Mouse (Mus musculus) kidney, postnatal 36 days (tissue): ENCODE data around the gene Rln3.

Experiments used
- DNase-seq, 2 experiments: peaks; one replicate each; pipeline ENCODE4 v3.0.0; 2021 to 2022; ENCODE audit warnings: mixed read lengths in 2 of 2

Rln3 gene

DNA sequence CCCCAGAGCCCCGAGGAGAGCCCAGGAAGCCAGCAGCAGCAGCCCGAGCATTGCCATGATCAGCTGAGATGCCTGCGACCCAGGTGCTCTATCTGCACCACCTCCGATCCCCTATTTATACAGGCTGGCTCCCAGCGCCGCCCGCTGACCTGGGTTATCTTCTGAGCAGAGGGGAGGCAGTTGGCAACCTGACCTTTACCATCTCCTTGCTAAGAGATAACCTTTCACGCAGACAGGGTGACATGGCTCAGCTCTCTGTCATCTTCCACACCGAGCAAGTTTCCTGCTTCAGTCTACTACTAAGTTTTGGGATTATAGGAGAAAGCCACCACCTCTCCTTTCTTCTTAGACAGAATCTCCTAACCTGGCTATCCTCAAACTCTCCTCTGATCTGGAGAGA is at the start of gene Rln3:
TSS of gene Rln3 (minus strand) at position 101 of the 400 bp plus-strand sequence.
- DNase-seq, result no peak

DNA sequence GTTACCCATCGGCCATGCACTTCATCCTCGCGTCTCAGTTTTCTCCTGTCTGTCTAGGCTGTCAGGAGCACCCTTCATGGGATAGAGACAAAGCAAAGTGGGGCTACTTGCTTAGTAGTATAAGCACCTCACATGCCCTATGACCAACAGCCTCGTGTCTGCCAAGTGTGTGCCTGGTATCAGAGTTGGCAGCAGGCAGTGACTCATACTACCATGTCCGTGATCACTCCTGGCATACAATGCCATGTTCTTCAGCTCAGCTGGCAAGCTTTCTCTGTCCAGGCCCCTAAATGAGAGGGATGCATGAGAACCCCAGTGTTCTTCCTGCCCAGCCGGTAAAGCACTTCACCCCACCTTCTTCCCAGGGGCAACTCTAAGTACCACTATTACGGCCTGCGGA is 45.8 kb upstream of the Rln3 start:
- no peak for DNase-seq

DNA sequence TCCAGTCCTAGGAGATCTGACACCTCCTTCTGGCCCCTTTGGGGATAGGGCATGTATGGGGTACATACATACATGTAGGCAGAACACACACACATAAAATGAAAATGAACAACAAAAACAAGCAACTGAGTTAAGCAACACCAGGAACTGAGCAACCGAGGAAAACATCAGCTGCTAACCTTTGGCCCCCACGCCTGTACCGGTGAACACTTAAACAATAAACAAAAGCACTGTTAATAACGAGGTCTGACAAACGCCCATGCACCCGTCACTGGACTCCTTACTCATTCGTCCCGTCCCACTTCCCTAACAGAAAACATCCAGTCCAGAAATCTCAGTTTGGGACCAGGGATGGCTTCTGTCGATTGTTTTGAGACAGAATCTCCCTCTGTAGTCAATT is 44.5 kb upstream of the Rln3 start:
- DNase-seq, result no peak

DNA sequence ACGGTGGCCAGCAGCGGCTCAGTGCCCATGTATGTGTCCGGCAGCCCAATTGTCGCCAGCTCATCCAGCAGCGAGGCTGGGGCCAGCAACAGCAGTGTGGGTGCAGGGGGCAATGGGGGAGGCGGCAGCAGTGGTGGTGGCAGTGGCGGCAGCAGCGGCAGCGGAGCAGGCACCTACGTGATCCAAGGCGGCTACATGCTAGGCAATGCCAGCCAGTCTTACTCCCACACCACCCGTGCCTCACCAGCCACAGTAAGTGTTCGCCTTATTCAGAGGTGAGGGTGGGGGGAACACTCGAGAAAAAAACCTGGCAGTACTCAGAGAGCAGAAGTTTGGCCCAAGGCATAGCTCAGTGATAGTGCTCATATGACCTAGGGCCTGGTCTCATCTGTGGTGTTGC is 43.0 kb upstream of the Rln3 start:
- no peak for DNase-seq

DNA sequence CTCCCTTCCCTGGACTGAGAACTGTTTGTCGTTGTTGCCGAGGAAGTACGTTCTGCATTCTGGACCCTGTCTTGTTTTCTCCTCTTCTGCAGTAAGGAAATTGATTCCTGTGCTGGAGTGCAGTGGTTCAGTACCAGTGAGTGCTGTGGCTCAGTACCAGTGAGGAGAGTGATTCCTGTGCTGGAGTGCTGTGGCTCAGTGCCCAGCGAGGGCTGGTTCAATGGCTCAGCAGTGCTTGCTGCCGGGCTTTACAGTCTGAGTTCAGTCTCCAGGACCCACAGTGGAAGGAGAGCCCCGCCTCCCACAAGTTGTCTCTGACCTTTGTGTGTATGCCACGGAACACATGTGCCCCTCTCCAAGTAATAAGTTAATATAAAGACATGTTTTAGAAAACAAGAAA is 42.4 kb upstream of the Rln3 start:
- DNase-seq, result peak; percentile 61 to 73

DNA sequence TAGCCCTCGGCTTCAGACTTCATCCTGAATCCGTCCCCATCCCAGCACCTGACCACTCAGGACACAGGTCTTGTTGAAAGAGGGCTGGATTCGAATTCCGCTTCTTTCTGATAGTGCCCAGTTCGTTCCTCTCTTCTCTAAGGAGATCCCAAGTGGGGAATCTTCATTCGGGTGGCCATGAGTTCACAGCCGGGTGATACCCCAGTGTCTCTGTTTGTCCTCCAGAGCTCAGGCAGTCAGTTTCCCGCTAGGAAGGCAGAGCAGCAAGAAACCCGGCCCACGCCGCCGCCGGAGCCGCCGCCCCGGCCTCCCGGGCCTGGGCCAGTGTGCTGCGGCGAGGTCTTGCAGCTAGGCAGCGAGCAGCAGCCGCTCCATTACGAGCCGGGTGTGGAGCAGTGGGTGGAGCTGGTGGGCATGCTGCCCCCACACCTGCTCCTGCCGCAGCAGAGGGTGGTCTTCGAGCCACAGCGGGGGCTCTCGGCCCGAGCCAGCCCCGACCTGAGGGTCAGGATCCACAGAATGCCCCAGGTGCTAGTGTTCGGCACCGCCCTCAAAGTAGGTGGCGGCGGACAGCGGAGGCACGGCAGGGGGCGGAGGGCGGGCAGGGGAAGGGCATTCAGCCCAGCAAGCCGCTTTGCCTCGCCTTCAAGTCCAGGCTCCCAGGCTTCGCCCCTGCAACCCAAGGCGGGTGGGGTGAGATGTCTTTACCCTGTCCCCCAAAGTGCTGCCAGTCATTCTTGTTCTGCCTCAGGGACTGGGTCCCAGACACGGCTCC is 39.7 kb upstream of the Rln3 start:
- DNase-seq, result peak; percentile 45 to 71

DNA sequence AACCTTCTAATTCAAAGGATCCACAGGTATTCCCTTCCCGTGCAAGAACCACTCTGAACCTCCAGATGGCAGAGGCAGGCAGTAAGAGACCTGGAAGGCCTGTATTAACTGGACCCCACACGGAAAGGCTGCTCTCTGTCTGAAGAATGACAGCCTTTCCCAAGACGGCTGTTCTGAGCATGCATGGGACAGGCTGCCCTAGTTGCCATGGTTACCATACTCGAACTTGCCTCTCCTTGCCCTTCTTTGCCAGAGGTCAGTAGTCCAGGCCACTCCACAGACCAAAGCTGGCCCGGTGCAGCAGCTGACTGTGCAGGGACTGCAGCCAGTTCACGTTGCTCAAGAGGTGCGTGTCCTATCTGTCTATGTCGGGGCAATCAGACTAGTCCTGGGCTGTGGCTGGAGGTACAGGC is 39.0 kb upstream of the Rln3 start:
- DNase-seq, result peak; percentile 82 to 92

DNA sequence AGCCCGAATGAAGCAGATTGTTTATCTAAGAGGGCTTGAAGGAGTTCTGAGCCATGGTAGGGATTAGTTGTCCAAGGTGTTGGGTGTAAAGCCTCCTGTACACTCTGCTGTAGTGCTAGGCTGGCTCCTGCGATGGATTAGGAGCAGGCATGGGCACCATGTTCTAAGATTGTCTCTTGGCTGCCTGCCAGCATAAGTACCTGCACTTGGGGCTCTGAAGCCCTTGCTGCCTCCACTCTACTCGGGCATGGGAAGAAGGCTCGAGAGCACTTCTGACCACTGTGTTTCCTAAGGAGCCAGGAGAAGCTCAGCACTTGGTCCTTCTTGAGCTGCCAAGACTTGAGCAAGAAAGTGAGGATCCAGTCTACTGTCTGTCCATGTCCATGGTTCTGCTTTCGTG is 34.4 kb upstream of the Rln3 start:
- DNase-seq, result no peak

DNA sequence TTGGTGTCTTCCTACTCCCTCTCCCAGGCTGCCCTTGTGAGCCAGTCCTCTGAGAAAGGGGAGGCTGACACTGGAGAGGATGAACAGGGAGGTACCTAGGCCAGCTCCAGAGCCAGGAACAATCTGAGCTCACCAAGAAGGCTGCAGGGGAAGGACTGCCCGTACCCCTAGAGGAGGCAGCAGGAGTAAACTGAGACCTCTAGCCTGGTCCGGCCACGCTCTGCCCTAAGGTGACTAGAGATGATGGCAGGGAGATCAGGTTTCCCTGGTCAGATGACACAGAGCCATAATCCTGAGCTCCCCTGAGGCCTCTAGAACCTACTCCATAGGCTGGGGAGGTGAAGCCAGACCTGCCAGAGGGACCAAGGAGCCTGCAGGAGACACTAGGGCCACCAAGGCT is 32.0 kb upstream of the Rln3 start:
- DNase-seq, result no peak

DNA sequence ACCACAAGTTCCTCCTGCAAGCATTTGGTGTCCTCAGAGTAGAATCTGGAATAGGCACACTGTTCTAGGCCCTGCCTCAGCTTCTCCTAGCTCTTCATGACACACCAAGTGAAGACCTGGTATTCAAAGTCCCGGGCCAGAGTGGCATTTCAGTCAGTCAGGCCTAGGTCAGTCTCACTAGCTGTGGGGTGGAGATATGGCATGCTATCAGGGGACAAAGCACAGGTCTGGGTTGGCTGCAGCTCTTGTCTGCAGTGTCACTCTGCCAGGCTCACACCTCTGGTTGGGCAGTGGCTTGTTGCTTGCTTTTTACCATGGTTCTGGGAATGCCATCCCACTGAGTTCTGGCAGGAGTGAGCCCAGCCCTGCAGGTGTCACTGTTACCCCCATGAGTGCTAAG is 31.6 kb upstream of the Rln3 start:
- no peak for DNase-seq

DNA sequence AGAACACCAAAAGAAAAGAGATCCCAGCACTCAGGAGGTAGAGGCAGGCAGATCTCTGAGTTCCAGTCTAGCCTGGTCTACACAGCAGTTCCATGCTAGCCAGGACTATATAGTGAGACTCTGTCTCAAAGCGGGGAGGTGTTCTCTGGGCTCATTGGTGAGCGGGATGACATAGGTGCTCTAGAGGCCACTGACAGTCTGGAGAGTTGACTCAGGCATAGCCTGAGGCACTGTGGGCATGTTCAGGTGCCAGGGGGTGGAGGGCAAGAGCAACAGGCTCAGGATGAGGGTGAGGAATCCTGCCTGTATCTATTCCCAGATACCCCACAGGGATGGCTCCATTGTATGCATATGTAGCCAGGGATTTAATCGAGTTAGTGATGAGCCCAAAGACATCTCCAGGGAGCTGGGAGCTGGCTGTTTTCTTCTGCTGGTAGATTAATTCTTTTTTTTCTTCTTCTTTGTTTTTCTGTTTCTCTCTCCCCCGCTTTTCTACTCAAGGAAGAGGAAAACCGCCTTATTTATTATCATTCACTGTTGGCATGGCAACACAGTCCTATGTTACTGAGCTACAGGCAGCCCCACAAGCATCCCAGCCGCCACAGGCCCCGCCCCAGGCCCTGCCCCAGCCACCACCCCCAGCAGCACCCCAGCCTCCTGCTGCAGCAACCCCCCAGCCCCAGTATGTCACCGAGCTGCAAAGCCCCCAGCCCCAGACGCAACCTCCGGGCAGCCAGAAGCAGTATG is 28.6 kb upstream of the Rln3 start:
- no peak for DNase-seq

DNA sequence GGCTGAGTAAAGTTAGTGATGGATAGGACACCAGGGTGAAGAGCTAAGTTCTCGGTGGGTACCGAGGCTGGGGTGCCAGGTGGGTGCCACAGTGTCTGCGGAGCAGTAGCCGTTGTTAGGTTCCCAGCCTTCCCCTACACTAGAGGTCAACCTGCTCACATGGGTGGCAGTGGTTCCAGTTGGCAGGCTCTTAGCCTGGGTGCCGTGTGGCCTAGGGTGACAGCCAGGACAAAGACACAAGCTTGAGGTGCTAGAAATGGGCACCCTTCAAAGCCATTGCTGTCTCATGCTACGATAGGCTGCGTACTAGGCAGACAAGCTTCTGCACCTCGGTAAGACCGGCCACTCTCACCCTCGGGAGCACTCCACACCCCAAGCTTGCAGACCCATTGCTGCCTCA is 27.5 kb upstream of the Rln3 start:
- no peak for DNase-seq

DNA sequence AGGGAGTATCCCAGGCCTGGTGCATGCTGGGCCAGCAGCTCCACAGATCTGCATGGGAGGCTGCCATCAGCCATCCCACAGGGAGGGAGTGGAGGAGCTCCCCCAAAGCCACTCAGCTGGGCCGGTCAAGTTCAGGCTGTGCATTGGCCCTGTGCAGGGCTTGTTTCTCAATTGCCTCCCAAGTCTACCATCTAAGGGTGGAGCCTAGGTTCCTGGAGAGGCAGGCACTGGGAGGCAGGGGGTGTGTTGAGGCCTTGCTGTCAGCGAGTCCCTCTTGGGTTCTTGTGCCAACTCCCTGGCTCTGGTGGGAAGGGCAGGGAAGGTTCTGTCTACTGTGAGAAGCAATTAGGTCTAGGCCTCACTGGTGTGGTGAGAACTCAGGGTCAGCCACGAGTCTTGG is 27.1 kb upstream of the Rln3 start:
- DNase-seq, result no peak

DNA sequence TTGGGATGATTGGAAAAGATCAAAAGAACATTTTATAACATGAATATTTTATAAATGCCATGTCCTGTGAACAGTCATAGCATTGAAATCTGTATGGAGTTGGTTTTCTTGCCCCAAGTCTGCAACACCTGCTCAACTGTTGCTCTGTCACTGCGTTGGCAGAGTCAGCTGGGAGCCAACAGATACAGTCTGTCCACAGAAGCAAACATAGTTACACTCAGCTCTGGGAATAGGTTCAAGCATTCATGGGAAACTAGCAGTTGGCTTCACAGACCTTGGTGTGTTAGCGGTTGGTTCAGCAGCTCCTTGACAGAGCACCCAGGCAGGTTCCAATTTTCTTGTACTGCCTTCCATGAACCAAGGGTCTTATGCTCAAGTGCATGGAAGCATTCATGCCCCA is 25.9 kb upstream of the Rln3 start:
- no peak for DNase-seq

DNA sequence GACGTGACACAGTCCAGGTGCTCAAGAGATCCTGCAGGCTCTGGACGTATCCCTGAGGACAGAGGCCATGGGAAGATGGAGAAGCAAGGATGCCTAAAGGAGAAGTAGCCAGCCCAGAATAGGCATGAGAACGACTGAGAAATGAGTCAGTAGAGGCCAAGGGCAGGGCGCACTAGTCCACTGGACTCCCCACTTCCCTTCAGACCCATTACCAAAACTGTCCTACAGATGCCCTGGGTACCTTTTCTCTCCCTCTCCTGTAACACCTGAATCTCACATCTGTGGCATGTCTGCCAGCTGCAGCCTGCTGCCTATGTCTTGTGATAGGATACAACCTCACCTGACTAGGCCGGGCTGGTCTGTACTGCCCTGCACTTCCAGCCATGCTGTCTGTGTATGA is 25.4 kb upstream of the Rln3 start:
- no peak for DNase-seq

DNA sequence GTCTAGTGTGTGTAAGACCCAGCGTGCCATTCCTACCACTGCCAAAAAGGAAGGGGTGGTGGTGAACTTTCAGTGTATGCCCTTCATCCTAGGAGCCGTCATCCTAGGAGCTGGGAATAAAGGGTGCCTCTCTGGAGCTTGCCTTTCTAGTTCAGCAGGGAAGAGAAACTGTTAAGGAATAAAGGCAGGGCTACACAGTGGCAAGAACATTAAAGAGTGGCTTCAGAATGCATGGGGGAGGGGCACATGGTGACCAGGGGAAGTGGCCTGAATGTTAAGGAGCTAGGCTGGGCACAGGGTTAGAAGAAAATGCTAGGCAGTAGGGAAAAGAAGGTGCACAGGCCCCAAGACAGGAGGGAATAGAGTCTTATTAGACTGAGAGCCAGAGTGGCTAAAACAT is 24.9 kb upstream of the Rln3 start:
- DNase-seq, result peak in 1 of 2 experiments; percentile 41

DNA sequence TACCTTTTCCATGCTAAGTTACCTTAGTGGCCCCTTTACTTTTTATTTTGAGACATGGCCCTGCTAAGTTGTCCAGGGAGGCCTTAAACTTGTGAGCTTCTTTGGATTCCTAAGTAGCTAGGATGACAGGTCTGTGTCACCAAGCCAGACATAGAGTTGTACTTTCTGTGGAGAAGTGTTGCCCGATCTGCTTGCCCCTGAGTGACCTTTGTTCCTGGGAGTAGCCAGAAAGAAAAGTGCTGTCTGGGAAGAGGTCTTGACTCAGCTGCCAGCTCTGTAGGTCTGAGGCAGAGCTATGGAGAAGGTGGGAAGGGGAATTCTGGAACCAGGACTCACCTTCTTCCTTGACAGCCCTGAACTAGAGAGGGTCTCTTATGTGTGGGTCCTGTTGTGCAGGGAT is 24.4 kb upstream of the Rln3 start:
- peak; percentile 51 to 57 for DNase-seq

DNA sequence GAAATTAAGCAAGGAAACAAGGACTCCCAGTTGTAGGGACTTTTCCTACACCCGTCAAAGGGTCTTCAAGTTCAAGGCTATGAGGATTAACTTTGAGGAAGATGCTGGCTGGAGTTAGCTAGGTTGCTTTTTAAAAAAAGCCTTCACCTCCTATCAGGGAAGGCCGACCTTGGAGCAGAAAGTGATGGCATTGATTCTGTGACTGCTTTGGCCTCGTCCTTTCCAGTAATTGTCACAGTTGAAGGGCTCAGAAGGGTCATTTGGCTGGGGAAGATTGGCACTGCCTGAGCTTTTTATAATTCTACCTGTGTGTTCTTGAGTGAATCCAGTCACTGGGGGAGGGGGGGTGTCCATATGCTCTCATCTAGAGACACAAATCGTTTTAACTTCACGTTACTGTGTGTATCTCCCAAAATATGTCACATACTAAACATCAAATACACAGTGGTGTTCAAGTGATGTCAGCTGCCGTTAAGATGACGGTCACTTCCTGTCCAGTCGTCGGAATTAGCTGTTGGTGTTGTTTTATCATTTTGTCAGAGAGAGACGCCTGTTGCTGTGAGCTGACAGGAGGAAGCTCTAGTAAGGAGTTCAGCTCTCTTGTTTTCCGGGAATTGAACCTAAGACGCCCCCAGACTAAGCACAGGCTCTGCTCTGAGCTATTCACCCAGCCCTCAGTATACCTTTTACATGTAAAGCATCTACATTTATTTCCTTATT is 23.7 kb upstream of the Rln3 start:
- DNase-seq, result no peak

DNA sequence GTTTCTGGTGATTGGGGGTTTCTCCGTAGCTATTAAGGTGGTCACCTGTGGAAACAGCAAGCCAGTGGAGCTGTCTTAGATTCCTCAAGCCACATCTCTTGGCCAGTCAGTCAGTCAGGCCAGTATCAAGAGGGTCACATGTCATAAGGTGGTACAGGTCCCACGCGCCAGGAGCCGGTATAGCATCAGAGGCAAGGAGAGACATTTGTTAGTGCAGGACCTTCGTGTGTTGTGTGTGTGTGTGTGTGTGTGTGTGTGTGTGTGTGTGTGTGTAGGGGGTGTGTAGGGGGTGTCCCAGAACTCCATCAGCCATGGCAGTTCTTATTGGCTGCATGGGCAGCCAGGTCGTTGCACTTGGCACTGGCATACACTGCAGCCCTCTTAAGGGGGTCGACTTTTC is 23.1 kb upstream of the Rln3 start:
- no peak for DNase-seq

DNA sequence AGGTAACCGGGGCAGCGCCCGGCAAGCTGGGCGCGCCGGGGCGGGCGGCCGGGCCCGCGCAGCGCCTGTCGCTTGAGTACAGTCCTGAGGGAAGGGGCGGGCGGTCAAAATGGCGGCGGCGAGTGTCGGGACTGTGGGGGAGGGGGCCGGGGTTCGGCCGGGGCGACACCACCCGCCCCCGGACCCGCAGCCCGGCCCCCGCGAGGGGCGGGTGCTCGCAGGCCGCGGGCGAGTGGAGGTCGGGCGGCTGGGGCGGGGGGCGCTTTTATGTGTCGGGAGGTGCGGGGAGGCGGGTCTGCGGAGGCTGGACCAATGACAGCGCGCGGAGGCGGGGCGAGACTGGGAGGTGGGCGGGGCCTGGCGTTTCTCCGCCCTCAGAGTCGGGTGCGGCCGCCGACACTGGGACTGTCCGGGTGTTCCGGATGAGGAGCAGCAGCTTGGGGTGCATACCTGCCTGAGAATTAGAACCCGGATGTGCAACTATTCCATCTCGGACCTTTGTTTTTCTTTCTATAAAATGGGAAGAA is 22.3 kb upstream of the Rln3 start:
- DNase-seq, result peak; percentile 96 to 98

DNA sequence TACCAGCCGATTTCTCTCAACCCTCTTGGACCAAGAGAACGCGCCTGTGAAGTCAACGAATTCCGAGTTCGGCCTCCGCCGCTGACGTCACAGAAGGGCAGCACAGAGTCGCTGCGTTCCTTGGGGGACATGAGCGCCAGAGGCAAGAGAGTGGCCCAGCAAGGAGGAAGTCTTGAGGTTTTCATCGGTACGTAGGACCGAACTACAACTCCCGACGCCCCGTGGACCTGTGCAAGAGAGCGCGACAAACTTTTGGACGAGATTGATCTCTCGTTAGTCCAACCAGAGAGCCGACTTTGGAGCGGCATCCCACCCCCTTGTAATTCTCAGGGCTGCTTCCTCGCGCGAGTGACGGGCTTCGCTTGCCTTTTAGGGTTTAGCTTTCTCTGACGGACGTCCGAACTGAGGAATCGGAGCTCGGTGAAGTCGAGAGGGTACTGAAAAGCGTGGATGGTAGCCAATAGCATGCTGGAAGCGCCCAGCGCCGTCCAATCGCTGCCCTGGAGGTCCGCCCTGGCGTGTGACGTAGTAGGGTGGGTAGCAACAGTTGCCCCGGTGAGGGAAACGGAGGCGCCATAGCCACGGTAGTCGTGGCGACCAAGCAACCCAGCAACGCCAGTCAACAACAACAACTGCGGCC is 21.6 kb upstream of the Rln3 start, which contains the start of gene Rfx1:
TSS of gene Rfx1 (plus strand) at position 544 of the 640 bp plus-strand sequence.
- DNase-seq, result peak; percentile 99 to 100

DNA sequence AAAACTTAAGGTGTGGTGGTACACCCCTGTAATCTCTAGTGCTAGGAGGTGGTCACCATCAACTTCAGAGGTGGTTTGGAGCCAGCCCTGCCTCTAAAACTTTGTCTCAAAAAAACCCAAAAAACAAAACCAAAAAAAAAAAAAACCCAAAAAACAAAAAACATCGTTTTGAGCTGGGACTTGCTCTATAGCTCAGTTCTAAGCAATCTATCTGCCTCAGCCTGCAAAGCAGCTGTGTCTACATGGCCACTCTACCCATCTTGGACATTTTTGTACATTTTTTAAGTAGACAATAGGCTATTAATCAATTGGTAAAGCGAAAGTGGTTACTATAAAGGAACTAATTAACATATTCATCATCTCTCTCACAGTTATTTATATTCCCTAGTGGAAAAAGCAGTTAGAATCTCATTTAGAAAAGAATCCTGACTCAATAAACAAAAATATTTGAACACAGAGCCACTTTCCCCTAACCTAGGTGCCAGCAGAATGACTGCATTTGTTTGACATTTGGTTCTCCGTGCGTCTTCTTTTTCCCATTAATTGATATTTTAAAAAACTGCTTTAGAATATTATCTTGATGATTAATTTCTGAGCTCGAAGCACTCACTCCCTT is 20.8 kb upstream of the Rln3 start:
- DNase-seq, result no peak
